Mouse (Mus musculus) stomach, postnatal 0 days (tissue): ENCODE results near the gene Zfp94.

Source experiments
- CTCF ChIP-seq: IDR thresholded peaks from 2 replicates; pipeline ENCODE4 v1.5.1; 2016; ENCODE audit warnings: antibody characterized with exemption, low read depth, mild to moderate bottlenecking, moderate library complexity
- EP300 ChIP-seq: optimal IDR thresholded peaks from 2 replicates; pipeline ENCODE3; 2016; ENCODE audit warnings: antibody characterized with exemption

DNA sequence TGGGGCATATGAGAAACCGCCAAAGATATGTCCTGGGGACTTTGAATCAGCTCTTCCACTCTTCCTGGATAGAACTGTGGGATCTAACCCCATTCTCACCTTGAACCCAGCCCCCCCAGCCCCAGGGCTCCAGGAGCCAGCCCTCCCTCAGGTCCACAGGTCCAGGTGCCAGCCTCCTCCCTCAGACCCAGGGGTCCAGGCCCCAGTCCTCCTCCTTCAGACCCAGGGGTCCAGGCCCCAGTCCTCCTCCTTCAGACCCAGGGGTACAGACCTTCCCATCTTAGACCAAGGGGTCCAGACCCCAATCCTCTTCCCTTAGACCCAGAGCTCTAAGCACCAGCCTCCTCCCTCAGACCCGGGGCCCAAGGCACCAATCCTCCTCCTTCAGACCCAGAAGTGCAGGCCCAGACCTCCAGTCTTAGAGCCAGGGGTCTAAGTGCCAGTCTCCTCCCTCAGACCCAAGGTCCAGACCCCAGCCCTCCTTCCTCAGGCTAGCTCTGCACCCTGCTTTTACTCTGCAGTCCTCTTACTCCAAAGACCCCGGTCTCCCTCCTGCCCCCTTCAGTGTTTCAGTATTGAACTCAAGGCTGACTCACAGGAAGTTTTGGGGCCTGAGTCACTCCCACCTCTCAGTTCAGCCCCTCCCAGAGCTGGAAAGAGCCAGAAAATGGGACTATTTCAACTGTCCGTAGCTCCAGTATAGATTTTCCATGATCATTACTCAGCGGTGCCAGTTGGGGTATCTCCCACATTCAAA lies 49.0 kb upstream of the Zfp94 start:
- no peak for TF ChIP-seq CTCF
- no peak for TF ChIP-seq EP300
